Mouse (Mus musculus): Measurements from ENCODE around the gene Vav3.

GRCm38 (mm10) chr3:109466541-109466940, 126.1 kb downstream of the Vav3 start:
- TF ChIP-seq CTCF (IDR thresholded peaks at IDR 0.05; ENCODE audit: borderline replicate concordance, insufficient read depth, low read depth, low read length): no peak
- TF ChIP-seq POLR2A (IDR thresholded peaks at IDR 0.05; ENCODE audit: borderline replicate concordance, insufficient read depth, low read length): no peak
